Mouse (Mus musculus): ENCODE data around the gene Ccdc152. TPM values are rescaled to one million over a fixed set of nuclear protein-coding genes. Genes with fewer than 3 reads are reported as not detected.
A peak's percentile ranks its signal among the peaks of the same experiment; 100 is the strongest.

Ccdc152 gene
- polyA plus RNA-seq (2021), result 0.10 TPM

DNA sequence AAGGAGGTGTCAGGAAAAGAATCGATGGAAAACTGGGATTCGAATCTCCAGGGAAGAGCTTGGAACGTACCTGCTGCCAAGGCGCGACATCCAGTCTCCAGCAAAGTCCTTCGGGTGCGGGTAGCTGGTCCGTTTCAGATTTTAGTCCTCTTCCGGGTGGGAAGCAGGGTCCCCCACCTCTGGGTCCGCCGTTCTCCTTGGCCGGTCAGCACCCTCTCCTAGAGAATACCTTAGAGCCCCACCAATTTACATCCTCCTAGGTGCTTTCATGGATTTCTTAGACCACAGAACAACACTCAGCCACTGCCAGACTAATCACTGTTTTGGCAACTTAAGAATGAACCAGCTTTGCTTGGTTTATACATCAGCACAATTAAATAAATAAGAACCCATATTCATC lies at the start of gene Ccdc152:
Gene Ccdc152, minus strand, starts transcription at position 101 of the 400 bp plus-strand sequence.
- ATAC-seq (no peak), DNase-seq (ENCODE audit: low read depth, low spot score) (no peak)
- no peak for TF ChIP-seq CTCF (IDR thresholded peaks at IDR 0.05)
- in situ Hi-C loops (cut with MboI; ENCODE audit: low pct_unique_long_range_greater_than_20kb), result no loop called here
- ChIA-PET CTCF (interaction anchor here (1.0 kb wide), 1 partner anchor 605 kb away, joined by 3 read pairs; no protein-coding TSS in a partner anchor), POLR2A (no interaction called here)
- H3K27me3 ChIP-seq, result no peaks in the 10 kb centered on the region

DNA sequence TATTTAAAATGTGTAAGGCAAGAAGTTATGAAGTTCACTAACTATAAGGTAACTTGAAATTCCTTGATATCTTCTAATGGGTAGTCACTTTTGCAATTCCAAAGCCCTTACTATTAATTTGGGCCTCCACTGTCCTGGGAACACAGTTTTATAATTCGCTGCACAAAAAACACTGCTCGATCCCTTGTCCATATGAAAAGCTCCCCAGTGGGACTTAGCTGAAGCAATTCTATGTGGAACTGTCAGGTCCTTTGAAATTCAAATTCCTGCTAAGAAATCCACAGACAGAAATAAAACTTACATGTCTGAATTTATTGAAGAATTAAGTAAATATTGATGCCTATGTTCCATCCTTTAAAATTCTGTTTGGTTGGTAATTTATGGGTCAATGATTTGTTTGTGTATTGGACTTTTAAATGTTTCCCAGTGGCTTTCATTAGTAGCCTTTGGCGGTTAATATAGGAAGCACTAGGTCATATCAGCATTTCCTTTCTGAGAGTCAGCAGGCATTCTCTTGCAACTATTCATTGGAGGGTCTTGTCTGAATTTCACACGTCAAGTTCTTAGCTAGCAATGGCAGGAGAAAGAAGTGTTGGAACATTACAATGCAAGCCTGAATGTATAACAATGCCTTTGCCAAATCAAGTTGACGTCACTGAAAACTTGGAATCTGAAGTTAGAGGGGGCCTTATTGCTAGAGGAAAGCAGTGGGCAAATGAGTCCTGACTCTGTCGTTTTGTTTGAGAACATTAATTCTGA lies 46.2 kb upstream of the Ccdc152 start:
- ChIA-PET CTCF (no interaction called here), POLR2A (no interaction called here)
- ATAC-seq, result no peak
- no peak for TF ChIP-seq CTCF (IDR thresholded peaks at IDR 0.05)
- no peaks in the 10 kb centered on the region for H3K27me3 ChIP-seq
- DNase-seq (ENCODE audit: low read depth, low spot score), result no peak
- in situ Hi-C loops (cut with MboI; ENCODE audit: low pct_unique_long_range_greater_than_20kb), result loop anchor here (5.0 to 10.0 kb wide), 2 partner anchors 375 to 558 kb away; no protein-coding TSS in a partner anchor

DNA sequence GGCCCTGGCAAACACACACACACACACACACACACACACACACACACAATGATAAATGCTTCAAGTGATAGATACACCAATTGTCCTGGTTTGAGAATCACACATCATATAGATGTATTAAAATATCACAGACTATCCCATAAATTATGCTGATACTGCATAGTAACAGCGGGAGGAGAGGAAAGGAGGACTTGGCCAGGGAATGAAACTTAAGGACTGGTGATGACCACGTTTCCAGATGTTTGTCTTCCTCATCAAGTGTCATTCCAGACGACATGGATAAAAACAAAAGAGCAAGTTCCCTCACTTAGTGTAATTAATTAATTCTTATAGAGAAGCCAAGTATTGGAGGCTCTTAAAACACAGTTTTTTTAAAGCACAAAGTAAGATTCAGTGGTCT lies 43.4 kb upstream of the Ccdc152 start:
- POLR2A ChIA-PET, result interaction anchor here (0.7 kb wide), 1 partner anchor 50 kb away, joined by 4 read pairs; no protein-coding TSS in a partner anchor
- ATAC-seq (no peak), DNase-seq (ENCODE audit: low read depth, low spot score) (no peak)
- no peak for TF ChIP-seq CTCF (IDR thresholded peaks at IDR 0.05)
- in situ Hi-C loops (cut with MboI; ENCODE audit: low pct_unique_long_range_greater_than_20kb), result no loop called here
- CTCF ChIA-PET, result interaction anchor here (1.0 kb wide), 1 partner anchor 9 kb away, joined by 3 read pairs; no protein-coding TSS in a partner anchor
- H3K27me3 ChIP-seq, result no peaks in the 10 kb centered on the region

DNA sequence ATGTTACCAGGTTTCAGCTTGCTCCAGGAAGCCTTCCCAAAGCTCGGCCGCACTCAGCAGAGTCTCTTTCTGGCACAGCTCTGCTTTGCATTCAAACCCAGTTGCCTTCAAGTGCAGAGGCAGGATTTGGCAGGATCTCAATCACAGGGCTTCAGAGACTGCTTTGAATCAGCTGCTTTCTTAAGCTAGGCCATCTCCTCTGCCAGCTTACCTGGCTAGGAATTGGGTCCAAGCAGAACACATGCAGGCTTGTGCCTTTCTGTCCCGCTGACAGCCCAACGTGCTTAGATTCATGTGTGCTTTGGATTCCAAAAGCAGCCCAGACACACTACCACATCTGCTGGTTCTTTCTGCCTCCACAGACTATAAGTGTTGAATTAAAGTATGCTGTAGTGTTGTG lies 41.2 kb upstream of the Ccdc152 start:
- POLR2A ChIA-PET, result interaction anchor here (1.1 kb wide), 1 partner anchor 9 kb away, joined by 3 read pairs; no protein-coding TSS in a partner anchor
- H3K27me3 ChIP-seq, result no peaks in the 10 kb centered on the region
- ATAC-seq, result no peak
- no peak for TF ChIP-seq CTCF (IDR thresholded peaks at IDR 0.05)
- CTCF ChIA-PET, result interaction anchor here (1.7 kb wide), 1 partner anchor 10 kb away, joined by 7 read pairs; no protein-coding TSS in a partner anchor
- DNase-seq (ENCODE audit: low read depth, low spot score), result no peak
- in situ Hi-C loops (cut with MboI; ENCODE audit: low pct_unique_long_range_greater_than_20kb), result no loop called here

DNA sequence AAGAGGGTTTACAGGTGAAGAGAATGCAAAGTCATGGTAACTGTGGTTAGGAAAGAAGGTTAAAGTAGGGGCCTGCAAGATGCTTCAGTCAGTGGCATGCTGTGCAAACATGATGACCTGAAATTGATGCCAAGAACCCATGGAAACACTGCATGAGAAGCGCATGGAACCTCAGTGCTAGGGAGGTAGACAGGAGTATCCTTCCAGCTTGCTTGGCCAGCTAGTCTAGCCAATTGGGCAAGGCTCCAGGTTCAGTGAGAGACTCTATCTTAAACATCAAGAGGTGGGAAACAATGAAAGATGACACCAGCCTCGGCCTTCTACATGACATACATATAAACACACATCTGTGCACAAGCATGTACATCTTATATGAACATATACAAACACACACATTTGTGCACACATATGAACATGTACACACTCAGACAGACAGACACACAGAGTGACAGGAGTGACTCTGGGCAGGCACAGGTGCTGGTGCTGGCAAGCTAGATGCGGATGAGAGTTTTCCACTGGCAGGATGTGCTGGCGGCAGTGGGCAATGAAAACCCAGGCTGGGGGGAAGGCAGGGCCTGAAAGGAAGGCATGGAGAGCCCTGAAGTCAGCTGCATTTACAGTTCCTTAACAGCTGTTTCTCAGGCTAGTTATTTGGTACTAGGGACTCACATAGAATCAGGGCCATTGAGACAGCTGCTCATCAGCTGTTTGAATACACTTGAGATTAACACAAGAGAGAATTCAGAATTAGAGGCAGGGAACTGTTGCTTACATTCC lies 38.7 kb upstream of the Ccdc152 start:
- POLR2A ChIA-PET, result no interaction called here

DNA sequence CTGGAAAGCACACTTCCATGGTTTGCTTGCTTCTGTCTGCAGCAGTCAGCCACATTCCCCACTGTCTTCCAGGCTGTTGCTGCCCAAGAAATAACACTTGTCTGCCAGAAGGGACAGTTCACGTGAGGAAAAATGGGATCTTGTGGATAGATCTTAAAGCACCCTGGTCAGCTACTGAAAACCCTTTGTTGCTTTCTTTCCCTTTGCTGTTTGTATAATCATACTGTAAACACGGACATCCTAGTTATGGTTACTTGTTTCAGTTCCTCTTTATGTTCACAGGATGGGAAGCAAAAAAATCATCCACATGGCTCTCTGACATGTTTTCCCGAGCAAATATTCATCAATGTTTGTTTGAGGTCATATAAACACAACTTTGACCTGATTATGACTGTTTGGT lies 36.5 kb upstream of the Ccdc152 start:
- no peak for TF ChIP-seq CTCF (IDR thresholded peaks at IDR 0.05)
- ATAC-seq (peak; percentile 35), DNase-seq (ENCODE audit: low read depth, low spot score) (no peak)
- in situ Hi-C loops (cut with MboI; ENCODE audit: low pct_unique_long_range_greater_than_20kb), result no loop called here
- no peaks in the 10 kb centered on the region for H3K27me3 ChIP-seq
- ChIA-PET CTCF (no interaction called here), POLR2A (no interaction called here)

More for the DNA sequence above, 38.7 kb upstream of the Ccdc152 start:
- H3K27me3 ChIP-seq, result no peaks in the 10 kb centered on the region
- CTCF ChIA-PET, result interaction anchor here (1.5 kb wide), 1 partner anchor 14 kb away, joined by 3 read pairs; no protein-coding TSS in a partner anchor
- in situ Hi-C loops (cut with MboI; ENCODE audit: low pct_unique_long_range_greater_than_20kb), result no loop called here
- DNase-seq (ENCODE audit: low read depth, low spot score) (no peak), ATAC-seq (no peak)
- TF ChIP-seq CTCF (IDR thresholded peaks at IDR 0.05), result no peak

DNA sequence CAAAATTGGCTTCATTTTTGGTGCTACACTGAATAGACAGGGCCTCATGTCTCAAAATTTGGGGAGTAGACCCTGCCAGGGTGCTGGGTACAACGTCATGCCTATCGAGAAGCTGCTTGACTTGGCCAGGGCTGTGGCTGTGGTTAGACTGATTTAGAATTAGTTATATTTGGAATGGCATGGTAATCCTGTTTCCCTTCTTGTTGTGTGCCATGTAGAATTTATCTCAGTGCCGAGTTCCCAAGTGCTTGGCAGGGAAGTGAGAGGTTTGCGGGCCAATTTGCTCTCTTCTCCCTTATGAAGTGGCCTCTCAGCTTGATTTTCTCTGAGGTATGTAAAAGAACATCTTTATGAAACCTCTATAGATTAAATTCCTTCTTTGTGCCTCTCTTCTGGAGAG lies 29.2 kb upstream of the Ccdc152 start:
- no peak for TF ChIP-seq CTCF (IDR thresholded peaks at IDR 0.05)

DNA sequence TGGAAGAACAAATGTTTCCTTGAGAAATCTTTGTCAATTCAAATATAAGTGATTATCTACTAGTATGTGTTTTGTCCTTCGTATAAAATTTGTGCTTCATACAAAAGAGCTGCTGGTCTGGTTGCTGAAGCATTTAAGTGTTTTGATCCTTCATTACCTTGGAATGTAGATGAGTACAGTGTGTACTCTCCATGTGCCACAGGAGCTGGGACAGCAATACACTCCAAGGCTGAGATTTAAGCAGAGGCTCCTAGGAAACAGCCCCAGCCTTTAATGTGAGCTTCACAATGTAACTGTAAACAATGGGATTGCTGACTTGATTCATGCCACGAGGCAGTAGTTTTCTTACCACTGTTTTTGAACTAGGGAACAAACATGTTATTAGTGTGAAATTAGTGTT lies 28.5 kb upstream of the Ccdc152 start:
- ChIA-PET CTCF (no interaction called here), POLR2A (no interaction called here)
- TF ChIP-seq CTCF (IDR thresholded peaks at IDR 0.05), result no peak
- ATAC-seq, result no peak
- DNase-seq (ENCODE audit: low read depth, low spot score), result no peak
- in situ Hi-C loops (cut with MboI; ENCODE audit: low pct_unique_long_range_greater_than_20kb), result no loop called here
- no peaks in the 10 kb centered on the region for H3K27me3 ChIP-seq

More for the DNA sequence above, 29.2 kb upstream of the Ccdc152 start:
- ATAC-seq (no peak), DNase-seq (ENCODE audit: low read depth, low spot score) (no peak)
- H3K27me3 ChIP-seq, result no peaks in the 10 kb centered on the region
- in situ Hi-C loops (cut with MboI; ENCODE audit: low pct_unique_long_range_greater_than_20kb), result no loop called here
- CTCF ChIA-PET, result interaction anchor here (1.5 kb wide), 1 partner anchor 11 kb away, joined by 3 read pairs; no protein-coding TSS in a partner anchor
- POLR2A ChIA-PET, result interaction anchor here (0.7 kb wide), 1 partner anchor 1244 kb away, joined by 3 read pairs; no protein-coding TSS in a partner anchor

DNA sequence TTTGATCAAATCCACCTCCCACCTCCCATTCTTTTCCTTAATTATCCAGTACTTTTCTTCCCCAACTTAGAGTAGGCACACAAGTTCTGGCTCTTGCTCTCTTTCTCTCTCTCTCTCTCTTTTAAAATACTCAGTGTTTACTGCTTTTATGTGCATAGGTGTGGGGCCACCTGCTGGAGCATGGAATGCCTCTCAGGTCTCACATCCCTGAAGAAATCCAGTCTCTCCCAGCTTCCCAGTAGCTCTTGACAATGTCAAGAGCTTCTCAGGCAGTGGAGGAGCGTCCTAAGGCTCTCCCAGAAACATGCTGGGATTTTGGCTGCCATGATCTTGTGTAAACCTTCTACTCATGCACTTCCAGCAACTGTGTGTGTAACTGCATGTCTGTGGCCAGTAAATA lies 27.0 kb upstream of the Ccdc152 start:
- no peak for ATAC-seq
- in situ Hi-C loops (cut with MboI; ENCODE audit: low pct_unique_long_range_greater_than_20kb), result no loop called here

DNA sequence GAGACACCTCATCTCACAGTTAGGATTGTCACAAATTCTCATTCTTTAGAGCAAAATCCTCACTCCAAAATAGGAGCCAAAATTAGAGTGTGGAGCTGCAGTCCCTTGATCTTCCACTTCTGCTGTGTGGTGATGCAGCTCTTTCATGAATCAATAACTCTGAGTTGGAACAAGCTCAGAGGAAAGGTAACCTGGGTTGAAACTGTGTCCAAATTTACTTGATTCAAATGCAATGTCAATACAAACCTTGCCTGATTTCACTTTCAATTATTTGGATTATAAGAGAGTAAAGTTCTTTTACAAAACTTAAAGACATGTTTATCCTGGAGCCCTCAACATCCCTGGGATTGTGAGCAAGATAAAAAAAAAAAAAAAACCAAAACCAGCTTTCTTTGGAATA lies 19.7 kb upstream of the Ccdc152 start:
- POLR2A ChIA-PET, result interaction anchor here (0.7 kb wide), 1 partner anchor 133 kb away, joined by 3 read pairs; no protein-coding TSS in a partner anchor
- TF ChIP-seq CTCF (IDR thresholded peaks at IDR 0.05), result no peak
- no peak for ATAC-seq
- CTCF ChIA-PET, result interaction anchor here (1.2 kb wide), 1 partner anchor 11 kb away, joined by 3 read pairs; no protein-coding TSS in a partner anchor
- H3K27me3 ChIP-seq, result no peaks in the 10 kb centered on the region
- in situ Hi-C loops (cut with MboI; ENCODE audit: low pct_unique_long_range_greater_than_20kb), result no loop called here
- DNase-seq (ENCODE audit: low read depth, low spot score), result no peak

More for the DNA sequence above, 27.0 kb upstream of the Ccdc152 start:
- POLR2A ChIA-PET, result no interaction called here
- no peak for TF ChIP-seq CTCF (IDR thresholded peaks at IDR 0.05)
- no peak for DNase-seq (ENCODE audit: low read depth, low spot score)
- CTCF ChIA-PET, result no interaction called here
- no peaks in the 10 kb centered on the region for H3K27me3 ChIP-seq

DNA sequence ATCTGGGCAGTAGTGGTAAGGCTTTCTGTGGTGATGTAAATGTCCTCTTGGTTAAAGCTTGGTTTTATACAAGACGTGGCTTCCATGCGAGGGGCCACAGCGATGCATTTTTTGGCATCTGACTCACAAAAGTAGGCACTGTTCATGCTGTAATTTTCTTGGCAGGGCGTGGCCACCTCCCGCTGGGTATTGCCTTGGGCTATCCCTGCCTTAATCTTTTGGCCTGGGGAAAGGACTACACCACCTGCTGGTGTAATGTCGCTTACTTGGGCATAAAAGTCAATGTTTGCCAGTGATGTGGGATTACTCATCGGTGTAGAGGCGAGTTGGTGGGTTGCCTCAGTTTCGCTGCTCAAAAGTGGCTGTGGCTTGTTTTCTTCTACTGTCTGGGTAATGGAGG lies 16.6 kb upstream of the Ccdc152 start:
- in situ Hi-C loops (cut with MboI; ENCODE audit: low pct_unique_long_range_greater_than_20kb), result no loop called here
- TF ChIP-seq CTCF (IDR thresholded peaks at IDR 0.05), result no peak
- ChIA-PET POLR2A (no interaction called here), CTCF (no interaction called here)
- ATAC-seq, result no peak
- DNase-seq (ENCODE audit: low read depth, low spot score), result no peak
- no peaks in the 10 kb centered on the region for H3K27me3 ChIP-seq

Measured in Patski (cell line).